Mouse (Mus musculus): ENCODE results near the gene Gm5890. TPM values are rescaled to one million over a fixed set of nuclear protein-coding genes. Genes with fewer than 3 reads are reported as not detected.
"Not testable (repeated sequence)": the region's sequence is repeated elsewhere in the genome, so short reads cannot be mapped to it uniquely, and the experiment has no call there.

Gm5890 gene
- not detected in 2 replicates for polyA plus RNA-seq (2015; fragmentation: Nextera tagmentation; extraction: Ambion mirVana)

DNA sequence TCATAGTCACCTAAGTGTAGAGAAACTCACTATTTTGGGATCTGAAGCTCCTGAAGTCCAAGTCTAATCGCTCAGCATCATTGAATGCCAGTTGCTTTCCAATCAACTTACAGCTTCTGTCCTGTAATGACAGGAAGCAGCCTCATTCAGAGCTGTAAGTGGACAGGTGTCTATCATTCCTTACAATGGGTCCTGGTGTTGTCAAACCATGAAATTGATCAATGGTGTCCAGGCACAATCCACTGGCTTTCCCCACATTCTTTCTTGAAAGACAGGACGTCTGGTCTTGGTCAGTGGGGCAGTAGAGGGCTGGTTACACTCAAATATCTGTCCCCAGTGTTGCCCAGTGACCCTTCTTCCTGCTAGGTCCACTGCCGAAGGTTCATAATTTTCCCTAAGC, at the start of gene Gm5890:
Gene Gm5890 (minus strand): TSS at position 101 of the 400 bp plus-strand sequence.
- not testable (repeated sequence) for H3K36me3 ChIP-seq; ATAC-seq (ENCODE audit: low FRiP score, low read depth); H3K27ac ChIP-seq (replicated peaks); H3K4me1 ChIP-seq (replicated peaks); H3K27me3 ChIP-seq; H3K9me3 ChIP-seq; H3K4me2 ChIP-seq; H3K4me3 ChIP-seq; H3K9ac ChIP-seq
- WGBS: no CpG with 5 or more reads among the region's 3 CpGs

DNA sequence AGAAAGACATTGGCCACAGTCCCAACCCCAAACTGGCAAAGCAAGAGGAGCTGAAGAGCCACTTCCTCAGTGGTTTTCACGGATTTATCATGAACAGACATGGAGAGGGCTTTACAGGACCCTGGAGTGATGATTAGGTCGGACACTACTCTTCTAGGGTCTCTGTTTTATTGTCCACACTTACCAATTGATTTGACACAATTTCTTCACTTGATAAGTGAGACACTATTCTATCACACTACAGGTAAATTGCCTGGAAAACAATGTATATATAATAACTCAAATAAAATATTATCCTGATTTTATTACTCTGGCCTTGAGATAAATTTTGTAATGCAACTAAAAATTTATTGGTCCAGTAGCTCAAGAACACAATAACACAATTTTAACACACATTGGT, 28.9 kb downstream of the Gm5890 start, which contains the start of gene Gm4498:
Gene Gm4498 (minus strand): TSS at position 101 of the 400 bp plus-strand sequence.
- not testable (repeated sequence) for ATAC-seq (ENCODE audit: low FRiP score, low read depth); H3K9me3 ChIP-seq; H3K4me3 ChIP-seq; H3K9ac ChIP-seq; H3K36me3 ChIP-seq; H3K4me2 ChIP-seq; H3K27ac ChIP-seq (replicated peaks); H3K27me3 ChIP-seq; H3K4me1 ChIP-seq (replicated peaks)
- no CpG with 5 or more reads among the region's 2 CpGs for WGBS

Other genes starting within 250 kb of the Gm5890 start
- gene Vmn1r91, start 163.2 kb downstream of the Gm5890 start, polyA plus RNA-seq (2015; fragmentation: Nextera tagmentation; extraction: Ambion mirVana): not detected in 2 replicates
- gene Gm16442, start 140.3 kb downstream of the Gm5890 start, polyA plus RNA-seq (2015; fragmentation: Nextera tagmentation; extraction: Ambion mirVana): not detected in 2 replicates
- gene Vmn1r93, start 123.7 kb downstream of the Gm5890 start, polyA plus RNA-seq (2015; fragmentation: Nextera tagmentation; extraction: Ambion mirVana): not detected in 2 replicates
- not detected in 2 replicates for gene Vmn1r94, start 94.5 kb downstream of the Gm5890 start, polyA plus RNA-seq (2015; fragmentation: Nextera tagmentation; extraction: Ambion mirVana)
- gene Vmn1r95, start 69.1 kb downstream of the Gm5890 start, polyA plus RNA-seq (2015; fragmentation: Nextera tagmentation; extraction: Ambion mirVana): not detected in 2 replicates
- gene Gm6164, start 57.2 kb downstream of the Gm5890 start, polyA plus RNA-seq (2015; fragmentation: Nextera tagmentation; extraction: Ambion mirVana): not detected in 2 replicates
- not detected in 2 replicates for gene Gm4498, start 29.0 kb downstream of the Gm5890 start, polyA plus RNA-seq (2015; fragmentation: Nextera tagmentation; extraction: Ambion mirVana)
- not detected in 2 replicates for gene Gm4133, start 71.2 kb upstream of the Gm5890 start, polyA plus RNA-seq (2015; fragmentation: Nextera tagmentation; extraction: Ambion mirVana)
- gene Gm5728, start 112.6 kb upstream of the Gm5890 start, polyA plus RNA-seq (2015; fragmentation: Nextera tagmentation; extraction: Ambion mirVana): not detected in 2 replicates
- not detected in 2 replicates for gene Vmn1r100, start 155.1 kb upstream of the Gm5890 start, polyA plus RNA-seq (2015; fragmentation: Nextera tagmentation; extraction: Ambion mirVana)
- not detected in 2 replicates for gene Vmn1r101, start 179.8 kb upstream of the Gm5890 start, polyA plus RNA-seq (2015; fragmentation: Nextera tagmentation; extraction: Ambion mirVana)
- not detected in 2 replicates for gene Gm10670, start 212.1 kb upstream of the Gm5890 start, polyA plus RNA-seq (2015; fragmentation: Nextera tagmentation; extraction: Ambion mirVana)
- not detected in 2 replicates for gene Vmn1r103, start 247.7 kb upstream of the Gm5890 start, polyA plus RNA-seq (2015; fragmentation: Nextera tagmentation; extraction: Ambion mirVana)